Mouse (Mus musculus) erythroblast, embryonic 14.5 days (primary cell): ENCODE measurements at regions not wholly inside any gene's neighbourhood (a gene's known extent, or its start where the extent isn't known, plus 50 kb on each side); places are given as distances from the start of the nearest gene placed in this dataset.

Experiments
- H3K27me3 ChIP-seq: 2 replicates; pipeline ENCODE4 v1.6.1; 2012; ENCODE audit warnings: inconsistent platforms; ENCODE audit not compliant: control insufficient read depth
- H3K36me3 ChIP-seq: 2 replicates; pipeline ENCODE4 v1.6.1; 2012; ENCODE audit warnings: mild to moderate bottlenecking, inconsistent platforms; ENCODE audit not compliant: control insufficient read depth
- H3K4me1 ChIP-seq: 2 replicates; pipeline ENCODE4 v1.6.1; 2012; ENCODE audit warnings: inconsistent platforms; ENCODE audit not compliant: control insufficient read depth
- H3K4me3 ChIP-seq: replicated peaks from 2 replicates; pipeline ENCODE3; 2012; ENCODE audit warnings: moderate library complexity, mild to moderate bottlenecking, inconsistent platforms
- H3K9me3 ChIP-seq: 2 replicates; pipeline ENCODE4 v1.6.1; 2012; ENCODE audit warnings: low read length, inconsistent platforms, mixed read lengths; ENCODE audit not compliant: control insufficient read depth
- GATA1 ChIP-seq: IDR thresholded peaks from 2 replicates; pipeline ENCODE4 v1.6.1; 2012; ENCODE audit warnings: low read length, inconsistent platforms, mixed read lengths
- TAL1 ChIP-seq: IDR thresholded peaks from 3 replicates; pipeline ENCODE4 v1.6.1; 2012; ENCODE audit warnings: low read length, inconsistent platforms, mixed read lengths

GRCm38 (mm10) chr7:71555476-71555875, 204.2 kb upstream of the Gm10295 start:
- no peak for TF ChIP-seq GATA1
- no peak for TF ChIP-seq TAL1
- H3K4me1 ChIP-seq, result no peaks in the 10 kb centered on the region
- H3K4me3 ChIP-seq, result no peak overlapping the region
- no peaks in the 10 kb centered on the region for H3K27me3 ChIP-seq
- no peaks in the 10 kb centered on the region; the same call in 1 of the 2 replicates for H3K9me3 ChIP-seq
- no peaks in the 10 kb centered on the region for H3K36me3 ChIP-seq

GRCm38 (mm10) chr7:71546606-71547213, 195.4 kb upstream of the Gm10295 start:
- Histone ChIP-seq H3K4me1 (no peaks in the 10 kb centered on the region), H3K36me3 (no peaks in the 10 kb centered on the region), H3K27me3 (no peaks in the 10 kb centered on the region), H3K4me3 (no peak overlapping the region), H3K9me3 (peaks cover 3% of the 10 kb centered on the region; the same call in 1 of the 2 replicates)
- TF ChIP-seq GATA1 (no peak), TAL1 (no peak)

- no peaks in the 10 kb centered on the region for H3K4me1 ChIP-seq
- H3K9me3 ChIP-seq, result 0 out of 2 replicates have a peak, but pooled peaks cover under 1% of the 10 kb centered on the region
- TF ChIP-seq TAL1 (no peak), GATA1 (no peak)
- H3K36me3 ChIP-seq, result no peaks in the 10 kb centered on the region
- no peak overlapping the region for H3K4me3 ChIP-seq
- no peaks in the 10 kb centered on the region for H3K27me3 ChIP-seq
Measured at GRCm38 (mm10) chr7:71541467-71541866, 190.2 kb upstream of the Gm10295 start.

- no peaks in the 10 kb centered on the region; the same call in 1 of the 2 replicates for H3K9me3 ChIP-seq
- no peaks in the 10 kb centered on the region for H3K36me3 ChIP-seq
- H3K4me1 ChIP-seq, result no peaks in the 10 kb centered on the region
- TF ChIP-seq TAL1 (no peak), GATA1 (no peak)
- no peak overlapping the region for H3K4me3 ChIP-seq
- no peaks in the 10 kb centered on the region for H3K27me3 ChIP-seq
Measured at GRCm38 (mm10) chr7:71533109-71533508, 181.8 kb upstream of the Gm10295 start.

- Histone ChIP-seq H3K4me1 (no peaks in the 10 kb centered on the region), H3K36me3 (no peaks in the 10 kb centered on the region), H3K4me3 (no peak overlapping the region), H3K27me3 (no peaks in the 10 kb centered on the region), H3K9me3 (no peaks in the 10 kb centered on the region; the same call in 1 of the 2 replicates)
- TF ChIP-seq GATA1 (no peak), TAL1 (no peak)
Measured at GRCm38 (mm10) chr7:71531496-71531895, 180.2 kb upstream of the Gm10295 start.

- no peak overlapping the region for H3K4me3 ChIP-seq
- H3K36me3 ChIP-seq, result no peaks in the 10 kb centered on the region
- no peaks in the 10 kb centered on the region for H3K27me3 ChIP-seq
- no peaks in the 10 kb centered on the region; the same call in 1 of the 2 replicates for H3K9me3 ChIP-seq
- TF ChIP-seq GATA1 (no peak), TAL1 (no peak)
- H3K4me1 ChIP-seq, result no peaks in the 10 kb centered on the region
Measured at GRCm38 (mm10) chr7:71530922-71531321, 179.6 kb upstream of the Gm10295 start.

GRCm38 (mm10) chr7:71526152-71526551, 174.9 kb upstream of the Gm10295 start:
- H3K9me3 ChIP-seq, result no peaks in the 10 kb centered on the region
- H3K36me3 ChIP-seq, result no peaks in the 10 kb centered on the region
- H3K4me1 ChIP-seq, result no peaks in the 10 kb centered on the region
- no peaks in the 10 kb centered on the region for H3K27me3 ChIP-seq
- H3K4me3 ChIP-seq, result no peak overlapping the region
- TF ChIP-seq TAL1 (no peak), GATA1 (no peak)

GRCm38 (mm10) chr7:71524577-71525126, 173.4 kb upstream of the Gm10295 start:
- no peaks in the 10 kb centered on the region for H3K9me3 ChIP-seq
- no peaks in the 10 kb centered on the region for H3K4me1 ChIP-seq
- no peak for TF ChIP-seq GATA1
- H3K4me3 ChIP-seq, result no peak overlapping the region
- no peaks in the 10 kb centered on the region for H3K27me3 ChIP-seq
- H3K36me3 ChIP-seq, result no peaks in the 10 kb centered on the region

GRCm38 (mm10) chr7:71524119-71524518, 172.8 kb upstream of the Gm10295 start:
- Histone ChIP-seq H3K4me3 (no peak overlapping the region), H3K27me3 (no peaks in the 10 kb centered on the region), H3K9me3 (no peaks in the 10 kb centered on the region), H3K36me3 (no peaks in the 10 kb centered on the region), H3K4me1 (no peaks in the 10 kb centered on the region)
- TF ChIP-seq GATA1, result no peak
- TF ChIP-seq TAL1, result no peak
